Mouse (Mus musculus) lung, postnatal 0 days (tissue): Measurements from ENCODE around the gene Fam151a.

Experiments used
- CTCF ChIP-seq: IDR thresholded peaks from 2 replicates; pipeline ENCODE4 v1.5.1; 2016; ENCODE audit warnings: antibody characterized with exemption, mild to moderate bottlenecking
- EP300 ChIP-seq: IDR thresholded peaks from 2 replicates; pipeline ENCODE4 v1.6.1; 2016; ENCODE audit warnings: antibody characterized with exemption, mild to moderate bottlenecking, control low read depth

- TF ChIP-seq CTCF (no peak), EP300 (no peak)
Observed at GRCm38 (mm10) chr4:106790938-106791337, 57.2 kb downstream of the Fam151a start.
